Mouse (Mus musculus): ENCODE measurements around the gene Snn. TPM values are rescaled to one million over a fixed set of nuclear protein-coding genes. Genes with fewer than 3 reads are reported as not detected.

Gene Snn
- polyA plus RNA-seq, 2 experiments, result 2.2 to 2.5 TPM

- H3K4me3 ChIP-seq (ENCODE audit: insufficient read depth in 1 of 2, low read depth in 2 of 2, low read length in 2 of 2), result no peak overlapping the region
- H3K36me3 ChIP-seq (replicated peaks; ENCODE audit: control insufficient read depth, insufficient read depth, low read depth), result peaks cover 9% of the 10 kb centered on the region
- no peak for DNase-seq (ENCODE audit: low read depth in 3 of 3, low spot score in 3 of 3)
- peaks cover 0 to 6% of the 10 kb centered on the region in 2 experiments; a peak in 2 of 4 replicates for H3K4me1 ChIP-seq (replicated peaks; ENCODE audit: control insufficient read depth in 2 of 2, insufficient read depth in 2 of 2, low read length in 1 of 2)
- H3K9me3 ChIP-seq (ENCODE audit: control insufficient read depth, low read length), result no peaks in the 10 kb centered on the region
- H3K9ac ChIP-seq (replicated peaks), result no peak overlapping the region
- H3K27me3 ChIP-seq (ENCODE audit: control insufficient read depth, insufficient read depth, low read length), result peaks cover 16% of the 10 kb centered on the region
- 70% methylated on average over 5 of the region's 5 CpGs for WGBS (ENCODE audit: insufficient replicate concordance)
- ATAC-seq (ENCODE audit: insufficient read depth), result no peak
- no peak overlapping the region for H3K27ac ChIP-seq
- H3K4me2 ChIP-seq (ENCODE audit: low read depth), result no peak overlapping the region
- TF ChIP-seq CTCF (IDR thresholded peaks at IDR 0.05; ENCODE audit: low read depth) (no peak), EP300 (IDR thresholded peaks at IDR 0.05; ENCODE audit: low read depth) (no peak)
Measured at GRCm38 (mm10) chr16:11071176-11071575, 10.4 kb downstream of the Snn start.

GRCm38 (mm10) chr16:11071887-11072286, 11.1 kb downstream of the Snn start:
- DNase-seq (ENCODE audit: low read depth in 3 of 3, low spot score in 3 of 3) (no peak), ATAC-seq (ENCODE audit: insufficient read depth) (no peak)
- Histone ChIP-seq H3K9ac (replicated peaks) (no peak overlapping the region), H3K9me3 (ENCODE audit: control insufficient read depth, low read length) (no peaks in the 10 kb centered on the region), H3K4me2 (ENCODE audit: low read depth) (no peak overlapping the region), H3K27me3 (ENCODE audit: control insufficient read depth, insufficient read depth, low read length) (peaks cover 10% of the 10 kb centered on the region), H3K4me1 (replicated peaks; ENCODE audit: control insufficient read depth in 2 of 2, insufficient read depth in 2 of 2, low read length in 1 of 2) (peaks cover 0 to 6% of the 10 kb centered on the region in 2 experiments; a peak in 2 of 4 replicates), H3K36me3 (replicated peaks; ENCODE audit: control insufficient read depth, insufficient read depth, low read depth) (peaks cover 12% of the 10 kb centered on the region), H3K27ac (no peak overlapping the region), H3K4me3 (ENCODE audit: insufficient read depth in 1 of 2, low read depth in 2 of 2, low read length in 2 of 2) (no peak overlapping the region)
- 75% methylated on average over 4 of the region's 4 CpGs for WGBS (ENCODE audit: insufficient replicate concordance)
- TF ChIP-seq CTCF (IDR thresholded peaks at IDR 0.05; ENCODE audit: low read depth) (no peak), EP300 (IDR thresholded peaks at IDR 0.05; ENCODE audit: low read depth) (no peak)

DNA sequence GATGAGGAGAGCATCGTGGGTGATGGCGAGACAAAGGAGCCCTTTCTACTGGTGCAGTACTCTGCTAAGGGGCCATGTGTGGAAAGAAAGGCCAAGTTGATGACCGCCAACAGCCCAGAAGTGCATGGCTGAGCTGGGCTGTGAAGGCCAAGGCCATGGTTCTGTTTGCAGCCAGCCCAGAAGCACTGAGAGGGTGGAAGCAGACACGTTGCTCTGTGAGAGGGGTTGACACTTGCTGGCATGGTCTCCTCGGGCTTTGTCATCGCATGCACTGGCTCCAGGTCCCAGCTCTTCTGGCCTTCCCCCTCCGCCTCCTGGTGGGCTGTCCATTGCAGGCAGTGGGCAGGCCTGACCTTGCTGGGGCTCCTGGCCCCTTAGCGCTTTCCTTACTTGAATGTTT, 11.7 kb downstream of the Snn start:
- Histone ChIP-seq H3K4me1 (replicated peaks; ENCODE audit: control insufficient read depth in 2 of 2, insufficient read depth in 2 of 2, low read length in 1 of 2) (peaks cover 0 to 6% of the 10 kb centered on the region in 2 experiments; a peak in 2 of 4 replicates), H3K9me3 (ENCODE audit: control insufficient read depth, low read length) (no peaks in the 10 kb centered on the region), H3K4me2 (ENCODE audit: low read depth) (no peak overlapping the region), H3K4me3 (ENCODE audit: insufficient read depth in 1 of 2, low read depth in 2 of 2, low read length in 2 of 2) (no peak overlapping the region), H3K27me3 (ENCODE audit: control insufficient read depth, insufficient read depth, low read length) (peaks cover 4% of the 10 kb centered on the region), H3K9ac (replicated peaks) (no peak overlapping the region), H3K27ac (no peak overlapping the region), H3K36me3 (replicated peaks; ENCODE audit: control insufficient read depth, insufficient read depth, low read depth) (peaks cover 12% of the 10 kb centered on the region)
- no peak for TF ChIP-seq EP300 (IDR thresholded peaks at IDR 0.05; ENCODE audit: low read depth)
- TF ChIP-seq CTCF (IDR thresholded peaks at IDR 0.05; ENCODE audit: low read depth), result no peak
- no peak for DNase-seq (ENCODE audit: low read depth in 3 of 3, low spot score in 3 of 3)
- WGBS (ENCODE audit: insufficient replicate concordance), result 73% methylated on average over 8 of the region's 8 CpGs
- ATAC-seq (ENCODE audit: insufficient read depth), result no peak

DNA sequence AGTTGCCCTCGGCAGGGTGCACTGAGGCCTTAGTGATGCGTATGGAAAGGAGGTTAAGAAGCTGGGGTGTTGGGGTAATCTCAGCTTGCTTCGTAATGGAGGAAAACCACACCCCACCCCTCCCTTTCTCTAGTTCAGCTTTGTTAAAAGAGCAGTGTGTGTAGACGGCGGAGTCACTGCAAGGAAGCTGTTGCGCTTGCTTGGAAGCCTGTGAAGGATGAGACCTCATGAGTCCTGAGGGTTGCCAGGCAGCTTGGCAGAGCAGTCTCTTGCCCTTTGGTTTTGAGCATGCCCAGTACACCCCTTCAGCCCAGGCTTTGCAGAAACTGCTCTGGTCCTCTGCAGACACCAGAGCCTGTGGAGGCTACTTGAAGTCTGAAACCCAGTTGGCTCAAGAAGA, 12.3 kb downstream of the Snn start:
- DNase-seq (ENCODE audit: low read depth in 3 of 3, low spot score in 3 of 3) (no peak), ATAC-seq (ENCODE audit: insufficient read depth) (no peak)
- 62% methylated on average over 6 of the region's 6 CpGs for WGBS (ENCODE audit: insufficient replicate concordance)
- Histone ChIP-seq H3K4me2 (ENCODE audit: low read depth) (no peak overlapping the region), H3K27me3 (ENCODE audit: control insufficient read depth, insufficient read depth, low read length) (no peaks in the 10 kb centered on the region), H3K36me3 (replicated peaks; ENCODE audit: control insufficient read depth, insufficient read depth, low read depth) (peaks cover 15% of the 10 kb centered on the region), H3K27ac (no peak overlapping the region), H3K4me3 (ENCODE audit: insufficient read depth in 1 of 2, low read depth in 2 of 2, low read length in 2 of 2) (no peak overlapping the region), H3K4me1 (replicated peaks; ENCODE audit: control insufficient read depth in 2 of 2, insufficient read depth in 2 of 2, low read length in 1 of 2) (peaks cover 0 to 6% of the 10 kb centered on the region in 2 experiments; a peak in 2 of 4 replicates), H3K9ac (replicated peaks) (no peak overlapping the region), H3K9me3 (ENCODE audit: control insufficient read depth, low read length) (no peaks in the 10 kb centered on the region)
- TF ChIP-seq CTCF (IDR thresholded peaks at IDR 0.05; ENCODE audit: low read depth), result no peak
- no peak for TF ChIP-seq EP300 (IDR thresholded peaks at IDR 0.05; ENCODE audit: low read depth)

- Histone ChIP-seq H3K27me3 (ENCODE audit: control insufficient read depth, insufficient read depth, low read length) (no peaks in the 10 kb centered on the region), H3K9me3 (ENCODE audit: control insufficient read depth, low read length) (no peaks in the 10 kb centered on the region), H3K27ac (no peak overlapping the region), H3K36me3 (replicated peaks; ENCODE audit: control insufficient read depth, insufficient read depth, low read depth) (peaks cover 25% of the 10 kb centered on the region), H3K9ac (replicated peaks) (no peak overlapping the region), H3K4me1 (replicated peaks; ENCODE audit: control insufficient read depth in 2 of 2, insufficient read depth in 2 of 2, low read length in 1 of 2) (peaks cover 0 to 3% of the 10 kb centered on the region in 2 experiments; a peak in 1 of 4 replicates), H3K4me3 (ENCODE audit: insufficient read depth in 1 of 2, low read depth in 2 of 2, low read length in 2 of 2) (no peak overlapping the region), H3K4me2 (ENCODE audit: low read depth) (no peak overlapping the region)
- TF ChIP-seq CTCF (IDR thresholded peaks at IDR 0.05; ENCODE audit: low read depth), result no peak
- no peak for TF ChIP-seq EP300 (IDR thresholded peaks at IDR 0.05; ENCODE audit: low read depth)
- ATAC-seq (ENCODE audit: insufficient read depth) (no peak), DNase-seq (ENCODE audit: low read depth in 3 of 3, low spot score in 3 of 3) (no peak)
- 83% methylated on average over 9 of the region's 9 CpGs for WGBS (ENCODE audit: insufficient replicate concordance)
Measured at GRCm38 (mm10) chr16:11077601-11078201, 17.0 kb downstream of the Snn start.
